Comparison of ENCODE assay signal across 14 mouse cellular contexts in genomic region chr6:101306834-101307233, GRCm38 (mm10).
DNase-seq lines count a peak whose midpoint lies in the region; ATAC-seq and TF ChIP-seq lines count a peak whose summit lies in the region.
"Had no signal": no experiment of that assay in that cellular context is flagged by ENCODE, and none has a peak within 500 bp of the region (broad histone marks: within the 10 kb centered on the region; RNA-seq: fewer than 3 reads in every experiment).

No protein-coding gene starts in this region.

- DNase-seq in gastrocnemius, adult 2 months = no peak
- DNase-seq in gastrocnemius, postnatal 14 days = no peak
- peak in 1 of 2 experiments; percentile 39 for DNase-seq in left cerebral cortex, adult 2 months (ENCODE audit: extremely low spot score in 1 of 2, low spot score in 2 of 2)
- no peak for DNase-seq in left cerebral cortex, postnatal 14 days (ENCODE audit: low spot score in 2 of 2)
- DNase-seq in embryonic facial prominence, embryonic 10.5 days (ENCODE audit: low spot score) = no peak
- DNase-seq in layer of hippocampus, postnatal 14 days (ENCODE audit: low spot score in 2 of 2) = no peak
- DNase-seq in gastrocnemius, postnatal 10 days = no peak
- DNase-seq: adrenal gland, postnatal 10 days; cerebellum, adult 9-11 months; gastrocnemius, postnatal 36 days; midbrain, embryonic 14.5 days had no signal

- peak overlapping the region; percentile 24; the same call in 1 of the 2 replicates for H3K27ac ChIP-seq in gastrocnemius, adult 2 months
- H3K27ac ChIP-seq in left cerebral cortex, adult 2 months = peak overlapping the region; percentile 28; the same call in 1 of the 2 replicates
- peak overlapping the region; percentile 70 for H3K27ac ChIP-seq in embryonic facial prominence, embryonic 10.5 days (replicated peaks)
- H3K27ac ChIP-seq in limb, embryonic 13.5 days = peak overlapping the region; percentile 39; the same call in 1 of the 2 replicates
- H3K27ac ChIP-seq: forebrain, embryonic 15.5 days; macrophage had no signal

- TF ChIP-seq CTCF in gastrocnemius, adult 2 months (IDR thresholded peaks at IDR 0.05) = no peak
- no peak for TF ChIP-seq CTCF in left cerebral cortex, adult 2 months (IDR thresholded peaks at IDR 0.05)

- peaks cover 5% of the 10 kb centered on the region; the same call in 1 of the 2 replicates for H3K36me3 ChIP-seq in embryonic facial prominence, embryonic 10.5 days (replicated peaks)
- peaks cover 3% of the 10 kb centered on the region; the same call in 1 of the 2 replicates for H3K36me3 ChIP-seq in limb, embryonic 13.5 days
- H3K36me3 ChIP-seq: forebrain, embryonic 15.5 days had no signal

- 0 out of 2 replicates have a peak, but pooled peaks cover 10% of the 10 kb centered on the region for H3K27me3 ChIP-seq in embryonic facial prominence, embryonic 10.5 days (replicated peaks; ENCODE audit: low read depth, poor library complexity, severe bottlenecking)
- no peaks in the 10 kb centered on the region for H3K27me3 ChIP-seq in limb, embryonic 13.5 days
- H3K27me3 ChIP-seq: forebrain, embryonic 15.5 days had no signal

- H3K9ac ChIP-seq in limb, embryonic 13.5 days = no peak overlapping the region
- H3K9ac ChIP-seq: forebrain, embryonic 15.5 days had no signal

- H3K4me2 ChIP-seq in limb, embryonic 13.5 days (replicated peaks) = no peak overlapping the region
- H3K4me2 ChIP-seq: forebrain, embryonic 15.5 days had no signal

- no peaks in the 10 kb centered on the region for H3K9me3 ChIP-seq in embryonic facial prominence, embryonic 10.5 days
- no peaks in the 10 kb centered on the region for H3K9me3 ChIP-seq in limb, embryonic 13.5 days
- H3K9me3 ChIP-seq: forebrain, embryonic 15.5 days had no signal

- ATAC-seq in limb, embryonic 13.5 days (ENCODE audit: low FRiP score, low read depth) = peak; percentile 49; the same call in 1 of the 2 replicates
- ATAC-seq: forebrain, embryonic 15.5 days had no signal

- intact Hi-C loops in gastrocnemius, adult 2 months (cut with DNase I) = no loop called here
- intact Hi-C loops in gastrocnemius, postnatal 14 days (cut with DNase I; ENCODE audit: low total_unique reads) = no loop called here
- intact Hi-C loops in left cerebral cortex, adult 2 months (cut with DNase I) = no loop called here
- intact Hi-C loops in left cerebral cortex, postnatal 14 days (cut with DNase I) = no loop called here

- 36% methylated on average over 7 of the region's 7 CpGs for WGBS in embryonic facial prominence, embryonic 10.5 days
- WGBS in limb, embryonic 13.5 days = 26% methylated on average over 7 of the region's 7 CpGs

- H3K4me1 ChIP-seq in embryonic facial prominence, embryonic 10.5 days = peaks cover 56% of the 10 kb centered on the region
- peaks cover 56% of the 10 kb centered on the region for H3K4me1 ChIP-seq in limb, embryonic 13.5 days

- H3K4me3 ChIP-seq in gastrocnemius, adult 2 months = no peak overlapping the region
- H3K4me3 ChIP-seq in left cerebral cortex, adult 2 months = no peak overlapping the region
- no peak overlapping the region for H3K4me3 ChIP-seq in embryonic facial prominence, embryonic 10.5 days
- no peak overlapping the region for H3K4me3 ChIP-seq in limb, embryonic 13.5 days
- H3K4me3 ChIP-seq: forebrain, embryonic 15.5 days had no signal
